Mouse (Mus musculus): ENCODE measurements around the gene Oat. TPM values are rescaled to one million over a fixed set of nuclear protein-coding genes. Genes with fewer than 3 reads are reported as not detected.

The Oat gene
- total RNA-seq, 2 experiments from 2014 or later: 162 to 164 TPM

- intact Hi-C loops (cut with DNase I): no loop called here
- no peak for DNase-seq (ENCODE audit: low spot score)
Observed at GRCm38 (mm10) chr7:132595787-132596186, 19.6 kb upstream of the Oat start.

DNA sequence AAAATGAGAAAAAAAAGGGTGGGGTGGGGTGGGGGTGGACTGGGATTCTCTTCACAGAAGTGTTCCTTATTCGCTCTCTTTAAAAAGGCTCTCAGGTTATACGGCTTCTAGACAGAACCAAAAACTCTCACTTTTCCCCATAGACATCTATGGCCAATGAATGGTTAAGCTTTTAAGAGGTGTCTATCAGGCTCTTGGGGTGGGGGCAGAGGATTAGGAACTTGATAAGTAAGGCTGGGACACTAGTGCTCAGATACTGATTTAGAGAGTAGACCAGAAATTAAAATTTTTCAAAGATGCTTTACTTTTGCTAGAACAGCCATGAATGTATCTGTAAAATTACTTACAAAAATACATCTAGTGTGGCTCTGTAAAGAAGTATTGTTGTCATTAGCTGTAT lies 18.1 kb upstream of the Oat start:
- DNase-seq (ENCODE audit: low spot score): no peak
- intact Hi-C loops (cut with DNase I): no loop called here

- no peak for DNase-seq (ENCODE audit: low spot score)
- intact Hi-C loops (cut with DNase I): no loop called here
Observed at GRCm38 (mm10) chr7:132593762-132594161, 17.6 kb upstream of the Oat start.

- DNase-seq (ENCODE audit: low spot score): no peak
- intact Hi-C loops (cut with DNase I): no loop called here
Observed at GRCm38 (mm10) chr7:132589610-132590009, 13.4 kb upstream of the Oat start.

GRCm38 (mm10) chr7:132587167-132587566 lies 11.0 kb upstream of the Oat start:
- DNase-seq (ENCODE audit: low spot score): no peak
- intact Hi-C loops (cut with DNase I): no loop called here

DNA sequence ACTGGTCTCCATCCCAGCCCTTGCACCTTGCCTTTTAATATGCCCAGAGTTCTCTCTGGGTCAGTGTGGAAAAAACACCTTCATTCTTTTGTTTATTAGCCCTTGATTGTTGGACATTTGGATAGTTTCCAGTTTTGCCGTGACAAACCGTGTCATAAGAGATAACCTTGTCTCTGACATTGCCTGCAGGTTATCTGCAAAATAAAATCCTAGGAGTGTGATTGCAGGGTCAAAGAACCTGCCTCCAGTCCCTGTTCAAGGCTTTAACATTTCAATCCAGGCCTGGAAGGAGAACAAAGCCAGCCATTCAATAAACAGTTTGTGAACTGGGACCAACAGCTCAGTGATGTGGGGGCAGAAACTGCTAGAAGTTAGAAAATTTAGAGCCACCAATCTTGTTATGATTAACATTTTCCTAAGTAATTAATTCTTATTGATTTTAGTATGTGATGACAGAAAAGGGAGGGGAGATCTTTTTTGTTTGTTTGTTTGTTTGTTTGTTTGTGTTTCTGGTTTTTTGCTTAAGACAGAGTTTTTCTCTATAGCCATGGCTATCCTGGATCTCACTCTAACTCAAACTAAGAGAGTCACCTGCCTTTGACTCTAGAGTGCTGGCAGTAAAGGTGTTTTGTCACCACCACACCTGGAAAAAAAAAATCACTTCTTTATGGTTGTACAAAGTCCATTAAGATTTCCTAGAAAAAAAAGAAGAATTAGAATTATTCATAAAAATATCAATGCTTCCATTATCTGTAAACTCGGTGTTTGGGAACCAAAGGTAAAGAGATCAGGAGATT lies 9.7 kb upstream of the Oat start:
- intact Hi-C loops (cut with DNase I): no loop called here
- no peak for DNase-seq (ENCODE audit: low spot score)

- intact Hi-C loops (cut with DNase I): no loop called here
- DNase-seq (ENCODE audit: low spot score): no peak
Observed at GRCm38 (mm10) chr7:132581441-132581840, 5.2 kb upstream of the Oat start.

- intact Hi-C loops (cut with DNase I): no loop called here
Observed at GRCm38 (mm10) chr7:132580511-132580910, 4.3 kb upstream of the Oat start.

DNA sequence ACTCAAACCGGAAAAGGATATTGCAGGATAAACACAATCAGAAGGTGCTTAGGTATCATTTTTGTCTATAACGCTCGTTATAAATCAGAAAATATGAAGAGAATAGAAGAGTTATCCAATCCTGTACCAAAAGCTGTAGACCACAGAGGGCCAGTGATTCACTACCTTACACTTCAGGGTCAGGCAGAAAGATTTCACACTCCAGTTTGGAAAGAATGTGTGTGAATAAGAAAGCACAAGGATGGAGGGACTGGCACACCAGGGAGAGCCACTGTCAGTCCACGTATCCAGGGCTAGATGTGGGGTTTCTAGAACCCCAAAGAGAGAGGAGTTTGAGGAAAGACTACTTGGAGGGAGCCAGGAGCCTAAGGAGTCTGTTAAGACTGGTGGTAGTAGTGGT lies 693 bp upstream of the Oat start:
- intact Hi-C loops (cut with DNase I): loop anchor here (5.0 to 10.0 kb wide), 2 partner anchors 55 to 148 kb away; no protein-coding TSS in a partner anchor
- DNase-seq (ENCODE audit: low spot score): no peak

More at GRCm38 (mm10) chr7:132580511-132580910, 4.3 kb upstream of the Oat start:
- no peak for DNase-seq (ENCODE audit: low spot score)

GRCm38 (mm10) chr7:132575623-132576022 lies 575 bp downstream of the Oat start:
- intact Hi-C loops (cut with DNase I): loop anchor here (5.0 to 10.0 kb wide), 2 partner anchors 57 to 149 kb away; no protein-coding TSS in a partner anchor
- DNase-seq (ENCODE audit: low spot score): peak; percentile 65

GRCm38 (mm10) chr7:132574646-132575045 lies 1.6 kb downstream of the Oat start:
- intact Hi-C loops (cut with DNase I): loop anchor here (5.0 to 10.0 kb wide), 2 partner anchors 58 to 150 kb away; no protein-coding TSS in a partner anchor
- no peak for DNase-seq (ENCODE audit: low spot score)

DNA sequence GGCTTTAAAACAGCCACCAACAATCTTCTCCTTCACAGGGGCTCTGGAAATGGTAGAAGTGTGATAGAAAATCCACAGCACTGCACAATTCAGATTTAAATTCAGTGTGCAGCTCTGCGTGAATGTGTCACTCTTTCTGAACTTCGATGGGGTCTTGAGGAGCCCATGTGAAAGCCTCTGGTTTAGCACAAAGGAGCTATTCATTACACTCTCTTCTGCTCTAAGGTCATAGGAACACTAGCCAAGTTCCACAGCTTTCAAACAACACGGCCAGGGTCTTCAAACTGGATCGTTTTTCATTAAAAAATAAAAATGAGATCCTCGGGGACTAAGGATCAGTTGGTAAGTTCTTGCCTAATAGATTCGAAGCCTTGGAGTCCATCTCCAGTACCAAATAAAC lies 3.0 kb downstream of the Oat start:
- intact Hi-C loops (cut with DNase I): loop anchor here (10.0 kb wide), 1 partner anchor 152 kb away; no protein-coding TSS in a partner anchor
- no peak for DNase-seq (ENCODE audit: low spot score)

GRCm38 (mm10) chr7:132572738-132573137 lies 3.5 kb downstream of the Oat start:
- intact Hi-C loops (cut with DNase I): loop anchor here (10.0 kb wide), 1 partner anchor 152 kb away; no protein-coding TSS in a partner anchor
- DNase-seq (ENCODE audit: low spot score): no peak

- no peak for DNase-seq (ENCODE audit: low spot score)
- intact Hi-C loops (cut with DNase I): loop anchor here (10.0 kb wide), 1 partner anchor 153 kb away; no protein-coding TSS in a partner anchor
Observed at GRCm38 (mm10) chr7:132571481-132571880, 4.7 kb downstream of the Oat start.

DNA sequence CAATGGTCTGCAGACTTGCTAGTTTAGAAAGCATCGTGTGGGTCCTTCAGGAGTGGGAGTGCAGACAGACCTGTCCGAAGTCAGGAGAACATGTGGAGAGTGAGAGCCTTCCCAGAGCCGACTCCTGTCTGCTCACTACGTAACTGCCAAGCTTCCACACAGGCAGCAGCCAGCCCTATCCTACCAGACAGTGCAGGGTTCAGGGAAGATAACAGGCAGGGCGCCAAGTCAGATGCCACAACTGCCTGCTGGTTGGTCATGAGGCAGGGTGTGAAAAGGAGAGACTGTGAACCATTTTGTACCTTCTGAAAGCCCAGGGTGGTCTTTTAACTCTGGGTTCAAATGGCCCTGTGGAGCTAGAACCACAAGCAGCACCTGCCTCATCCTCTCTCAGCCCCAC lies 6.1 kb downstream of the Oat start:
- intact Hi-C loops (cut with DNase I): loop anchor here (10.0 kb wide), 1 partner anchor 155 kb away; no protein-coding TSS in a partner anchor
- no peak for DNase-seq (ENCODE audit: low spot score)

GRCm38 (mm10) chr7:132568817-132569216 lies 7.4 kb downstream of the Oat start:
- no peak for DNase-seq (ENCODE audit: low spot score)
- intact Hi-C loops (cut with DNase I): no loop called here

- intact Hi-C loops (cut with DNase I): no loop called here
- DNase-seq (ENCODE audit: low spot score): no peak
Observed at GRCm38 (mm10) chr7:132565831-132566230, 10.4 kb downstream of the Oat start.

- intact Hi-C loops (cut with DNase I): loop anchor here (10.0 kb wide), 1 partner anchor 1004 kb away; no protein-coding TSS in a partner anchor
- no peak for DNase-seq (ENCODE audit: low spot score)
Observed at GRCm38 (mm10) chr7:132559138-132559766, 16.9 kb downstream of the Oat start.

DNA sequence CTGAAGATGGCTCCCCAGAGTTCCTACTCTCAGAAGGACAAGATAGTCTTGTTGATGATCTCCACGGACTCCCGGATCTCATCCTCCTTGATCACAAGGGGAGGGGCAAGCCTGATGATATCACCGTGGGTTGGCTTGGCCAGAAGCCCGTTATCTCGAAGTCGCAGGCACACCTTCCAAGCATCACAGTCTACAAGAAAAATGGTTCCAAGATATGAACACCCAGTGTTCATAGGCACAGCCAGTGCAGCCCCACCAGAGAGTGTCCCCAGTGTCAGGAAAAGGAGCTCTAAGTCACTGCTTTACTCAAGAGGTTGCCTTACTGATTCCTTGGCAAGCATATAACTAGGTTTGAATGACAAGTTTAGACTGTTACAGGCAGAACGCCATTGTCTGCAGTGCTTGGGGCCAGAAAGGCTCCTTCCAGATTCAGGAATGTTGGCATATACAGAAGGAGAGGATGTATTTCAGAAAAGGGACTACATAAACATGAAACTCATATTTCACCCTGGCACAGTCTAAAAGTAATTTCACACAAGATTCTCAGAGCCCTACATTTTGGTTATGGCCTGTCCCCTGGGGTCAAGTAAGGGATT lies 18.0 kb downstream of the Oat start:
- intact Hi-C loops (cut with DNase I): loop anchor here (10.0 kb wide), 1 partner anchor 1003 kb away; no protein-coding TSS in a partner anchor
- no peak for DNase-seq (ENCODE audit: low spot score)

DNA sequence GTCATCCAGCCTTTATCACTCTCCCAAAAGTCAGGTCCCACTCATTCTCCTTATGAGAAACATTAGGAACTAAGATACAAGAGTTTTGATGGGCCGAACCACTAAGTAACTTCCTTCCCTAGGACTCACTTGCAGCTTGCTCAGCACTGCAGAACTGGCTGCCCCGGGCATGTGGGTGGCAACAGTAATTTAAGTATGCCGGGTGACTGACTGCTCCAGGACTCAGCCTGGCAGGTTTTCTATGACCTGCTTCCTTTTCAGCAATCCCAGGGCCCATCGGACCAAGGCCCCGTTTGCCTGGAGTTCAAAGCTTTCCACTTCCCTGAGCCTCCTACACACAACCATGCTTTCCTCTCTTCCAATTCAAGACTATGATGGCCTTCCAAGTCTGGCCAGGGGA lies 19.6 kb downstream of the Oat start:
- intact Hi-C loops (cut with DNase I): loop anchor here (10.0 kb wide), 1 partner anchor 1002 kb away; no protein-coding TSS in a partner anchor

More for the DNA sequence above, 19.6 kb downstream of the Oat start:
- DNase-seq (ENCODE audit: low spot score): no peak
